Mouse (Mus musculus) left cerebral cortex, postnatal 25 days (tissue): ENCODE data around the gene Cmah. TPM values are rescaled to one million over a fixed set of nuclear protein-coding genes. Genes with fewer than 3 reads are reported as not detected.
A peak's percentile ranks its signal among the peaks of the same experiment; 100 is the strongest.

Experiments used
- DNase-seq, 2 experiments: peaks; one replicate each; pipeline ENCODE4 v3.0.0; 2022; ENCODE audit warnings: low spot score in 2 of 2, mixed read lengths in 1 of 2
- intact Hi-C: fragments of 180-260 bp; cut with DNase I; formaldehyde crosslinking; loops from one replicate; pipeline ENCODE4 v1.15.1; 2025
- total RNA-seq, 2 experiments: library from RNA; stranded (reverse); gene quantifications; 2 replicates each; pipeline ENCODE4 v1.2.3; 2021

Gene Cmah
- total RNA-seq, 2 experiments from 2014 or later, result 0.62 to 0.71 TPM

- peak in 1 of 2 experiments; percentile 55 for DNase-seq
- intact Hi-C loops, result loop anchor here (1.0 kb wide), 1 partner anchor 188 kb away; no protein-coding TSS in a partner anchor
These were observed 172.3 kb downstream of the Cmah start for GRCm38 (mm10) chr13:24499505-24499904.

GRCm38 (mm10) chr13:24501179-24501905 lies 174.1 kb downstream of the Cmah start:
- intact Hi-C loops, result loop anchor here (5.0 kb wide), 1 partner anchor 116 kb away; no protein-coding TSS in a partner anchor
- peak in 1 of 2 experiments; percentile 32 for DNase-seq

- no peak for DNase-seq
- intact Hi-C loops, result loop anchor here (5.0 kb wide), 1 partner anchor 115 kb away; no protein-coding TSS in a partner anchor
These were observed 174.7 kb downstream of the Cmah start for GRCm38 (mm10) chr13:24501919-24502318.

GRCm38 (mm10) chr13:24505812-24506211 lies 178.6 kb downstream of the Cmah start:
- intact Hi-C loops, result no loop called here
- DNase-seq, result no peak

DNA sequence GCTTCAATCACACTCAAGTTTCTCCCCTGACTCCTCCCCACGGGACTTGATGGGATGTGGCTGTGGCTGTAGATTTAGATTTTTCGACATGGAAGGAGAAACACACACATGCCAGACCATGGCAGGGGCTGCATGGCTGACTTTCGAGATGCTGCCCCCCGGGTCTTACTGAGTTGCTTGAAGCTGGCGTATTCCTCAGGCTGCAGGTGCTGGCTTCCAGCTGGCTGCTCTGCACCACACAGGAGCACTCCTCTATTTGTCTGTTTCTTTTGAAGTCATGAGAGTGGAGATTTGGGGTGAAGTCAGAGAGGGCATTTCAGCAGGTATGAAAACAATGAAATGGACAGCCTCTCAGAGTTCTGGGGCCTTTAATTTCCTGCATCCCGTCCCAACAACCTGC lies 180.0 kb downstream of the Cmah start:
- DNase-seq, result no peak
- intact Hi-C loops, result no loop called here

DNA sequence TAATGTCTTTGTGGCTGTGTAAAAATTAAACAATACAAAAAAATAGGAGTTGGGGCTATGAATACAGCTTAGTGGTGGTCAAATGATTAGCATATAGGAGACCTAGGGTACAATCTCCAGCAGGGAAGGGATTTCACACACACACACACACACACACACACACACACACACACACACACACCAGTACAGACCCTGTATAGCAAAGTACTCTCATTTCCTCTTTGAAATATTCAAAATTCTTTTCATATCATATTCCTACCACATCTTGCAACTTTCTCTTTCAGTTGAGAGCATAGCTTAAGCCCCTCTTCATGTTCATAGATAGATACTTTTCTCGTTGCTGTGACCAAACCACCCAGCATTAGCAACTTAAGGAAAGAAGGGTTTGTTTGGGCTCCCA lies 181.7 kb downstream of the Cmah start:
- no peak for DNase-seq
- intact Hi-C loops, result no loop called here

GRCm38 (mm10) chr13:24511367-24511766 lies 184.2 kb downstream of the Cmah start:
- intact Hi-C loops, result no loop called here
- no peak for DNase-seq

- no peak for DNase-seq
- intact Hi-C loops, result no loop called here
These were observed 184.8 kb downstream of the Cmah start for GRCm38 (mm10) chr13:24511932-24512520.

GRCm38 (mm10) chr13:24513717-24514116 lies 186.5 kb downstream of the Cmah start:
- intact Hi-C loops, result no loop called here
- DNase-seq, result no peak

- intact Hi-C loops, result no loop called here
- DNase-seq, result no peak
These were observed 188.0 kb downstream of the Cmah start for GRCm38 (mm10) chr13:24515101-24515675.

GRCm38 (mm10) chr13:24517757-24518156 lies 190.6 kb downstream of the Cmah start:
- intact Hi-C loops, result loop anchor here (2.0 kb wide), 1 partner anchor 169 kb away; no protein-coding TSS in a partner anchor
- DNase-seq, result no peak

DNA sequence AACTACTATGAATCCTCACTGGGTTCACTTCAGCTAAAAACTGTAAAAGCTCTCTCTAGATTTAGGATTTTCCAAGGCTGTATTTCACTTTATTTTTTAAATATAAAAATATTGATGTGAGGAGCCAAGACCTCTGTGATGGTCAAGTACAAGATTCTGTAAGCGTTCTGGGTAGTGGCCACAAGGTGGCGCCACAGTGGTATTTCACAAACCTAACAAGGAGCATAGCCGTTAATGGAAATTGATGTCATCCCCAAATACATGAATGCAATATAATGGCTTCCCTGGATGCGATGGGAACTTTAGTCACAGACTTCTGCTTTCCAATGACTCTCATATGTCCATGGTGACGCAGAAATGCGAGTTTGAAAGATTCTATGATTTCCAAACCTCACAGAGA lies 191.7 kb downstream of the Cmah start:
- intact Hi-C loops, result loop anchor here (2.0 kb wide), 1 partner anchor 168 kb away; no protein-coding TSS in a partner anchor

GRCm38 (mm10) chr13:24519976-24520647 lies 192.9 kb downstream of the Cmah start:
- peak in 1 of 2 experiments; percentile 24 for DNase-seq
- intact Hi-C loops, result loop anchor here (2.0 to 5.0 kb wide), 3 partner anchors 57 to 167 kb away; no protein-coding TSS in a partner anchor

More for the DNA sequence above, 191.7 kb downstream of the Cmah start:
- peak in 1 of 2 experiments; percentile 26 for DNase-seq

GRCm38 (mm10) chr13:24520796-24521195 lies 193.6 kb downstream of the Cmah start:
- intact Hi-C loops, result loop anchor here (2.0 to 5.0 kb wide), 2 partner anchors 56 to 97 kb away; no protein-coding TSS in a partner anchor
- DNase-seq, result no peak

DNA sequence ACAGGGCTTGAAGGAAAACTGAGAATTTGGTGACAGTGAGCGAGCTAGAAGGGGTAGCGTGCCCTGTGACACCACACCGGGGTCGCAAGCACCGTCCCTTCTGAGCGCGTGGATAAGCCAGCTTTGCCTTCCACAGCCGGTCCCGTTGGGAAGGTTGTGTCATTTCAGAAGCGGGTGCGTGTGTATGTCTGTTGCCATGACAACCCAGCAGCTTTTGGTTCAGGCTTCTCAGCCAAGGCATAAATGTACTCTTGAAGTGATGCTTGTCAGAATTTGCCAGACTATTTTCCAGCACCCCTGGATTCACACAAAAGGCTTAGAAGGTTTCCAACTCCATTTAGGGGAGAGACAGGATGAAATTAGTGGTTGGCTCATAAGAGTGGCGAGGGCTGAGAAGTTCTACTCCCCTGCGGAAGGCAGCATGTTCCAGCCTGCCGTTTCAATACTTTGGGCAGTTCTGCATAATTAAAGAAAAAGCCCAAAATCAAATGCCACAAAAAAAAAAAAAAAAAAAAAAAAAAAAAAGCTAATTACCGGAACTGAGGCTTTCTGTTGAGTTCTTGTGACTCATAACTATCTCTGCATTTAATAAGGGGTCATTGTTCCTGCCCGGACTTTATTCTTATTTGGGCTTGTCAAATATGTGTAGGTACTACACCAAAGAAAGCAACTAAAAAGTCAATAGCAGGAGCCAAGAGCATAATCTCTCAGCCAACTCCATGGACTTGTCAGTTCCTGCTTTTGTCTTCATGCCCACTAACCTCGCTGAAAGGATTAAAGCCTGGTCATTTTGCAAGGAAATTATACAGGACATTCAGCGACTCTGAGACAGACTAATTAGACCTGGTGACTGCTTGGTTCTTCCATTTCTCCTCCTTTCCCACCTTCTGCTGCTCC lies 194.5 kb downstream of the Cmah start:
- intact Hi-C loops, result loop anchor here (2.0 to 5.0 kb wide), 2 partner anchors 55 to 96 kb away; no protein-coding TSS in a partner anchor
- DNase-seq, result peak; percentile 82 to 94

DNA sequence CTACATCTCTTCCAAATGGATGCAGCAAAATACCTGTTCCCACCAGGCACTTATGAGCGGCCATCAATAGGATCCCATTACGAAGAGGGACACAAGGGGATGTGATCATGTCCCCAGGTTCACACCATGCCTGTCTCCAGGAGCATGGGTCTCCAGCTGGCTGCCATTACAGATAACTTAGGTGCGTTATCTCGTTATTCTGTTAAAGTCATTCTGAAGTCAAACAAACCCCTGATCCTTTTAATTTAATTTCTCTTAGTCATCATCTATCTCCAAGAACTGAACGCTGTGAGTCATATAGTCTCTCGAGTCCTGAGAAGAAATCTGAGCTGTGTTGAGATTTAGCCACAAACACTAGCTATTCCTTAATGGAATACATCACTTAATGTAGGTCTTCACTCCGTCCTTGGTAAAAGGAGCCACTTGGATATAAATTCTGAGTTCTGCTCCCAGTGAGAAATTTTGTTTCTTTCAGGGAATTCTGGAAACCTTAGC lies 195.2 kb downstream of the Cmah start:
- intact Hi-C loops, result loop anchor here (5.0 kb wide), 1 partner anchor 95 kb away; no protein-coding TSS in a partner anchor
- no peak for DNase-seq

DNA sequence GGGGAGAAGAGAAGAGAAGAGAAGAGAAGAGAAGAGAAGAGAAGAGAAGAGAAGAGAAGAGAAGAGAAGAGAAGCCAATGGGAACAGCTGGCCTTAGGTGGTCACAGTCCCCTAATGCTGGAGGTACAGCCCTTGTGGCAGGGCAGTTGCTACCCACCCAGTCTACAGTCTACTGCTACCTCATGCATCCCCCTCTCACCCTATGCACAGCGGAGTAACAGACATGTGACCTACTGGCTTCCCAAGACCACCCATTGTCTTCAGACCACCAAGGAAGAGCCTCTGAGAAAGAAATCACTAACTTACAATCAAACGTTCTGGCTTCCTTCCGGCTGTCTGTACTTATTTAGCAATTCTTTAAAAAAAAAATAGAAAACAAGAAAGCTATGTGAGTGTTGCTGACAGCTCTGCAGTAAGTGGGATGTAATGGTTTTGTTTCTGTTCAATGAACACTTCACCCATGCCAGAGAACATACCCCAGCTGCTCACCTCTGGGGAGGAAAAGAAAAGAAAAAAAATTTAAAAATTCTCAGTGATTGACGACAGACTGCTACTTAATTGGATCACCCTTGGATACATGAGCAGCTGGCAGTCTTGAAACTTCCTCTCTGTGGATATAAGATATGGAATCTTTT lies 196.5 kb downstream of the Cmah start:
- intact Hi-C loops, result loop anchor here (5.0 kb wide), 1 partner anchor 94 kb away; no protein-coding TSS in a partner anchor
- no peak for DNase-seq

GRCm38 (mm10) chr13:24524468-24524867 lies 197.3 kb downstream of the Cmah start:
- no peak for DNase-seq
- intact Hi-C loops, result loop anchor here (5.0 kb wide), 1 partner anchor 93 kb away; no protein-coding TSS in a partner anchor
